Mouse (Mus musculus) embryonic fibroblast, embryonic 13.5 days (primary cell): ENCODE results near the gene Tspan14.

Source experiments
- CTCF ChIP-seq: IDR thresholded peaks from 2 replicates; pipeline ENCODE4 v1.5.1; 2011; ENCODE audit warnings: mild to moderate bottlenecking, control low read depth, low read length, moderate library complexity, borderline replicate concordance; ENCODE audit not compliant: insufficient read depth
- POLR2A ChIP-seq: IDR thresholded peaks from 2 replicates; pipeline ENCODE4 v1.6.1; 2011; ENCODE audit warnings: low read depth, mild to moderate bottlenecking, control low read depth, low read length, moderate library complexity

DNA sequence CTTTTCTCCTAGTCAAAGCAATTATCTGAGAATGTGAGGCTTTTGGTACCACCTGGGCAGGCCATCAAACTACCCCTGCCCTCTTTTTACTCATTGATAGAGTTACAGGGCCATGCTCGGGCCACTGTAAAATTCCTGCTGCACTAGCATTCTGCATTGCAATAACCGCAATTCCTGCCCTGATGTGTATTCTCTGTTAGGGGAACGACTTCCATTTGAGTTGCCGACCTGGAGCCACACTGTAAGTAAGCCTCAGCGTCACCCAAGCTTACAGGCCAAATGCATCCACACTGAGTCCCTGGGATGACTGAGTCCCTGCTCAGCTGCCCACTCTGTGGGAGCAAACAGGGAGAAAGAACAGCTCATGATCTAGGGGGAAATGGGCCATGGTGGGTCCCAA, 35.0 kb upstream of the Tspan14 start:
- TF ChIP-seq CTCF (no peak), POLR2A (no peak)
